Mouse (Mus musculus): ENCODE measurements at regions not wholly inside any gene's neighbourhood (a gene's known extent, or its start where the extent isn't known, plus 50 kb on each side); places are given as distances from the start of the nearest gene placed in this dataset.

- no peak for DNase-seq (ENCODE audit: low spot score in 2 of 2)
These were observed 128.0 kb downstream of the Lrrc30 start for GRCm38 (mm10) chr17:67504502-67505033.

GRCm38 (mm10) chr17:67503125-67503878, 129.2 kb downstream of the Lrrc30 start:
- DNase-seq (ENCODE audit: low spot score in 2 of 2) = no peak

DNA sequence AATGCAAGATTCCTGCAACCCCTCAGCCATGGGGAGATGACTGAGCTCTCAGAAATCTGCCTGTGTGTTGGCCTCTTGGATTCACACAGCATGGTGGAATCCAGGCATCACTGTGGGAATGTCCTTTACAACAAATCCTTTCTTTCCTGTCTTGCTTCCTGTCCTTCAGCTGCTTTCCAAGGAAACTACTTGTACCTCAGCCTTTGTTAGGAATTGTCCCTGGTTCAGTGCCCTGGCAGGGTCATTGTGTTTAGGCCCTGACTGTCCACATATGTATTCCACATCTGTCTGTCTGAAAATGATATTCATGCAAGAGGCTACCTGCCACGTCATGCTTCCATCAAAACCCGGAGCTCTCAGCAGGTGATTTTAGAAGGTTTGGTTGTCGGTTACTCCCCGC, 129.9 kb downstream of the Lrrc30 start:
- DNase-seq (ENCODE audit: low spot score in 2 of 2) = no peak

GRCm38 (mm10) chr17:67499783-67500641, 132.5 kb downstream of the Lrrc30 start:
- no peak for DNase-seq (ENCODE audit: low spot score in 2 of 2)

DNA sequence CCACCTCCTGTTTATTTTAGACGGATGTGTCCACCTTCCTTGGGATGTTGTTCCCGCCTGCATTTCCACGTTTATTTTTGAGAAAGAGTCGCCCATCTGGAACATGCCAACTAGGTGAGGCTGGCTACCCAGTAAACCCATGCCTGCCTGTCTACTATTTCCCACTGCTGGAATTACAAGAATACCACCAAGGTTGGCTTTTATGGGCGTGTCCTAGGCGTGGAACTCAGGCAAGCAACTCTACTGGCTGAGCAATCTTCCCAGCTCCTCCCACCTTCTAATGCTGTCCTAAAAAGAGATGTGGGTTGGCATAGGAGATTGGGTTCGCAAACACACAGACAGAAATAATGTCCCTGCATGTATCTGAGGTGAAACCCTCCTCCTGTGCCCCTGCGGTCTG, 135.1 kb downstream of the Lrrc30 start:
- DNase-seq (ENCODE audit: low spot score in 2 of 2) = no peak

DNA sequence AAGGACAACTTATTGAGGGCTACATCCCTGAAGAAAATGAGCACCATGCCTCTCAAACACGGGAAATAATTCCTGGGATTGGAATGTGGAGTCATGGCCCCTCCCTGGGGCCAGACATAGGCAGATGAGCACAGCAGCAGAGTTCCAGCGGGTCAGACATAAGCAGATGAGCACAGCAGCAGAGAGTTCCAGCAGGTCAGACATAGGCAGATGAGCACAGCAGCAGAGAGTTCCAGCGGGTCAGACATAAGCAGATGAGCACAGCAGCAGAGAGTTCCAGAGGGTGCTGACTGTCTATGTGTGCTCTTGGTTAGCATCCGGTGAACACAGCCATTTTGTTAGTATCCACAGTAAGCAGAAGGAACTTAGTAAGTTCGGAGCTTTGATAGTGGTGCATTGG, 126.2 kb upstream of the Ptprm start:
- no peak for DNase-seq (ENCODE audit: low spot score in 2 of 2)

- DNase-seq (ENCODE audit: low spot score in 2 of 2) = peak; percentile 28 to 75
These were observed 118.9 kb upstream of the Ptprm start for GRCm38 (mm10) chr17:67473137-67473536.

- DNase-seq (ENCODE audit: low spot score in 2 of 2) = no peak
These were observed 104.7 kb upstream of the Ptprm start for GRCm38 (mm10) chr17:67458851-67459421.

DNA sequence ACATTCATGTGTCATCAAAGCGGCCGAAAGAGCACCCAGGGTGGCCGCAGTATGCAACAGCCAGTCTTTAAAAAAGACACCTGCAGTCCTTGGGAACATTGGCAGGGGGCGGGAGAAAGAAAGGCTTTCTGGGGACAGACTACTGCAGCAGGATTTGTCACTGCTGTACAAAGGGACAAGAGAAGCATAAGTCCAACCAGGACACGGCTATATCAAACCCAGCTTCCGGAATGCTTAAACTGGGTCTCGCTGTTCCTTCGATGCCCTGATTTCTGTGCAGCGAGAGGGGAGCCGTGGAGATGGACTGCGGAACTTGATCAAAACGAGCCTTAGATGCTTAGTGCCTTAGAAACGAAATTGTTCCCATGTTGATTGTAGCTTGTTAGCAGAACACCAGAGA, 97.7 kb upstream of the Ptprm start:
- no peak for DNase-seq (ENCODE audit: low spot score in 2 of 2)

GRCm38 (mm10) chr17:67451081-67451480, 96.8 kb upstream of the Ptprm start:
- DNase-seq (ENCODE audit: low spot score in 2 of 2) = no peak

DNA sequence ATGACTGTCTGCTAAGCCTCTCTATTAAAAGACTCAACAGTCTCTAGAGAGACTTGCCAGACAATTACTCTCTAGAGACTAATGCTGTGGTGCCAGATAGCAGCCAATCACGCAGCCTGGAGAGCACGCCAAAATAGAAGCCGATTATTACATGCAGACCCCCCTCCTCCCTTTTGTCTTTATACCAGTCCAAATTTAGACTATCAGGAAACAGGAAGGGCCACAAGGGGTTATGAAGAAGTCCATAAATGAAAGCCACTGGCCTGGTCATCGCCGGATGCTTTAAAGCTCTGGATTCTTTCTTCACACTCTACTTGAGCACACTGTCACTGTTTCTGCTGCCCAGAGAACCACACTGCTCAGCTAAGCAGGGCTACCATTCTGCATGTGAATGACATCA, 95.8 kb upstream of the Ptprm start:
- no peak for DNase-seq (ENCODE audit: low spot score in 2 of 2)

DNA sequence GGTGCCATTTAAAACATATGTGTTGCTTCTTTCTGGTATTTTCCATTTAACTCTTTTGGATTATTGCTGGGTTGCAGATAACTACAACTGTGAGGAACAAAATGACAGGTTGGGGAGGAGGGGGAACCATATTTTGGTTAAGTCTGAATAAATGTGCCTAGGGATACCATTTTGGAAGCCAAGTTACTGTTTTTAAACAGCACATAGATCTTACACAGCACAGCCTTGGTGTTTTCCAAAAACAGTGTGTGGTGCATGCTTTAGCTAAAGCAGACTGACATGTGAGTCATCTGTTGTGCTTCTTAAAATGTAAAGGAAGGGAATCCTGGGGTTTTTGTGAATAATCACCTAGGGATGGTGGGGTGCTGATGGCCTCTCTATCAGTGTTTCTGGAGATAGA, 91.7 kb upstream of the Ptprm start:
- no peak for DNase-seq (ENCODE audit: low spot score in 2 of 2)

DNA sequence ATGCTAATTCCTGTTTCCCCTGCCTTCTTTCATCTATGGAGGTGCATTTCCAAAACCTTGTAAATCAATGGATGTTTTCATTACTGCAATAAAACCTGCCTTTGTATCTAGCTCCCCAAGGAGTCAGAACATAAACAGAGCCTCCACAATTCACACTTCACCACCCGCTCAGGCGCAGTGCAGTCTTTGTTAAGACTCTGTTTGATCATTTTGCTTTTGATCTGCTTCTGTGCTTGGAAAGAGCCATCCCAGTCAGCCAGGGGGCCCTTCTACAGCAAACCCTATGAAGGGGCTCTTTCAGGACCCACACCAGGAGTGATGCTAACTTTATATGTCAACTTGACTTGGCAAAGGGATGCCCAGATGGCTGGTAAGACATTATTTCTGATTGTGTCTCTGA, 86.7 kb upstream of the Ptprm start:
- no peak for DNase-seq (ENCODE audit: low spot score in 2 of 2)

GRCm38 (mm10) chr17:67419956-67420711, 65.9 kb upstream of the Ptprm start:
- DNase-seq (ENCODE audit: low spot score in 2 of 2) = no peak

- DNase-seq (ENCODE audit: low spot score in 2 of 2) = no peak
These were observed 58.4 kb upstream of the Ptprm start for GRCm38 (mm10) chr17:67412546-67413250.

GRCm38 (mm10) chr17:67409911-67410310, 55.7 kb upstream of the Ptprm start:
- DNase-seq (ENCODE audit: low spot score in 2 of 2) = no peak

DNA sequence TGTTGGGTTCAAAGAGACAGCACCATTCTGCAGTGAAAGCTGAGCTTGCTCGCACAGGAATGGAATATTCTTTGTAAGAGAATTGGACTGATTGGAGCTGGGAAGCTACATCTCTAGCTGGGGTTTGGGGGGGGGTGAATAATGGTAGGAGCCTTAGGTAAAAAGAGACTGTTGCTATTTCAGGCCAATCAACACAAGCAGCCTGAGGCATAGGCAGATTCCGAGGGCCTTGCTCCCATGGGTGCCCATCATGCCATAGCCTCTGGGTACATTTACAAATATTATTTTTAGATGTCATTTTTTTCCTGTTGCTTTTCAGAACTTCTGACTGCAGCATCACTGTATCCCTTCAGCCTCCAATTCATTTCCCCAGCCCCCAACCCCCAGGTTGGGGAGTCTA, 51.7 kb upstream of the Ptprm start:
- no peak for DNase-seq (ENCODE audit: low spot score in 2 of 2)

All from layer of hippocampus, adult 18-20 months (tissue).